In the genomic region with DNA sequence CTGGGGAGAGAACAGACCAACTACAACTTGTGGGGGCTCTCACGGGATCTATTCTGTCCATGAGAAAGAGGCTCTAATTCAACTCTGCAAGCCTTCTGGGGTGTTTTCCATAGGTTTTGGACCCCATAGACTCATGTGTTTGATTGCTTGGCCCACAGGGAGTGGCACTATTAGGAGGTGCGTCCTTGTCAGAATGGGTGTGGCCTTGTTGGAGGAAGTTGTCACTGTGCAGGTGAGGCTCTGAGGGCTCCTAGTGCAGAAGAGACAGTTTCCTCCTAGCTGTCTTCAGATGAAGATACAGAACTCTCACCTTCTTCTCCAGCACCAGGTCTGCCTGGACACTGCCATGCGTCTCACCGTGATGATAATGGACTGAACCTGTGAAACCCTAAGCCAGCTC, we compare ENCODE assay signal across 28 mouse cellular contexts. TPM values are rescaled to one million over a fixed set of nuclear protein-coding genes. Genes with fewer than 3 reads are reported as not detected.
"Had no signal": no experiment of that assay in that cellular context is flagged by ENCODE, and none has a peak within 500 bp of the region (broad histone marks: within the 10 kb centered on the region; RNA-seq: fewer than 3 reads in every experiment).

No protein-coding gene starts in this region.

RNA-seq across cellular contexts. Expression of gene Oas1d, which starts 10.2 kb away (rescaled TPM):
- polyA plus RNA-seq: limb, embryonic 10.5 days; limb, embryonic 11.5 days; limb, embryonic 12.5 days; limb, embryonic 13.5 days; limb, embryonic 14.5 days; limb, embryonic 15.5 days; liver, adult 2 months; liver, embryonic 11.5 days; liver, embryonic 12.5 days; liver, embryonic 13.5 days; liver, embryonic 14.5 days; liver, embryonic 15.5 days; liver, embryonic 16.5 days; liver, postnatal 0 days; lung, adult 2 months; lung, embryonic 14.5 days; lung, embryonic 15.5 days; lung, embryonic 16.5 days; lung, postnatal 0 days; macrophage; midbrain, embryonic 10.5 days; midbrain, embryonic 11.5 days; midbrain, embryonic 12.5 days; midbrain, embryonic 13.5 days; midbrain, embryonic 14.5 days; myocyte; neural tube, embryonic 11.5 days had no signal

RNA-seq across cellular contexts. Expression of gene Oas1g, which starts 37.1 kb away (rescaled TPM):
- polyA plus RNA-seq: limb, embryonic 11.5 days; limb, embryonic 13.5 days; lung, embryonic 14.5 days; midbrain, embryonic 10.5 days; midbrain, embryonic 16.5 days; myocyte; neural tube, embryonic 11.5 days had no signal
